In genomic region chr11:98673136-98673535, GRCm38 (mm10) we compare ENCODE assay signal across 10 mouse cellular contexts. TPM values are rescaled to one million over a fixed set of nuclear protein-coding genes. Genes with fewer than 3 reads are reported as not detected.
A peak's percentile ranks its signal among the peaks of the same experiment; 100 is the strongest.
DNase-seq lines count a peak whose midpoint lies in the region; ATAC-seq lines count a peak whose summit lies in the region.
"Not testable (repeated sequence)": the region's sequence is repeated elsewhere in the genome, so short reads cannot be mapped to it uniquely, and the experiment has no call there.
"Had no signal": no experiment of that assay in that cellular context is flagged by ENCODE, and none has a peak within 500 bp of the region (broad histone marks: within the 10 kb centered on the region; RNA-seq: fewer than 3 reads in every experiment).

No protein-coding gene starts in this region.

- H3K27ac ChIP-seq in intestine, embryonic 15.5 days; limb, embryonic 13.5 days: not testable (repeated sequence)

- not testable (repeated sequence) for H3K27me3 ChIP-seq in intestine, embryonic 15.5 days (replicated peaks)
- H3K27me3 ChIP-seq in limb, embryonic 13.5 days = peaks cover 30% of the 10 kb centered on the region

- H3K4me3 ChIP-seq in intestine, embryonic 15.5 days (replicated peaks); limb, embryonic 13.5 days: not testable (repeated sequence)

- peak; percentile 75 for ATAC-seq in activated CD4-positive, CD25-positive, alpha-beta regulatory T cell, adult 4 months
- ATAC-seq in granulocyte monocyte progenitor cell, adult 5-6 weeks (replicated peaks; ENCODE audit: poor library complexity, severe bottlenecking) = peak; percentile 88
- peak; percentile 71 for ATAC-seq in intestine, embryonic 15.5 days
- not testable (repeated sequence) for ATAC-seq in limb, embryonic 13.5 days (ENCODE audit: low FRiP score, low read depth)

- peak; percentile 77 for DNase-seq in embryo, embryonic 10 days (ENCODE audit: low spot score)
- peak; percentile 66 for DNase-seq in mesoderm, embryonic 11.5 days (ENCODE audit: low read depth, low spot score)
- peak; percentile 43 for DNase-seq in right cerebral cortex, adult 2 months (ENCODE audit: low spot score in 2 of 2)
- DNase-seq in urinary bladder, postnatal 25 days (ENCODE audit: low spot score) = peak; percentile 40

- WGBS in intestine, embryonic 15.5 days = 7% methylated on average over 6 of the region's 7 CpGs
- WGBS in limb, embryonic 13.5 days = 6% methylated on average over 7 of the region's 7 CpGs

- H3K36me3 ChIP-seq in intestine, embryonic 15.5 days; limb, embryonic 13.5 days: not testable (repeated sequence)

- not testable (repeated sequence) for H3K4me1 ChIP-seq in intestine, embryonic 15.5 days (replicated peaks); limb, embryonic 13.5 days

- not testable (repeated sequence) for H3K9ac ChIP-seq in intestine, embryonic 15.5 days; limb, embryonic 13.5 days

- H3K4me2 ChIP-seq in intestine, embryonic 15.5 days (replicated peaks) = 0 out of 2 replicates have a peak overlapping the region, but pooled peaks have one; percentile 4
- H3K4me2 ChIP-seq in limb, embryonic 13.5 days (replicated peaks) = peak overlapping the region; percentile 42

- H3K9me3 ChIP-seq in intestine, embryonic 15.5 days; limb, embryonic 13.5 days: not testable (repeated sequence)

RNA-seq across cellular contexts. Expression of gene Gsdma, which starts 9.0 kb away (rescaled TPM):
- polyA plus RNA-seq in activated CD4-positive, CD25-positive, alpha-beta regulatory T cell, adult 4 months (2017; shearing (Covaris generic)) = under 1 TPM in 1 of 2 experiments, not detected in 1; 0.20 TPM
- total RNA-seq in granulocyte monocyte progenitor cell, adult 5-6 weeks (2014; fragmentation: Nextera tagmentation) = not detected in 2 replicates
- total RNA-seq in granulocyte monocyte progenitor cell, adult 5-6 weeks (2017) = not detected in 2 replicates
- polyA plus RNA-seq in intestine, embryonic 15.5 days (2015; fragmentation: Nextera tagmentation; extraction: Ambion mirVana) = 0.10 TPM in 1 of 2 replicates, not detected in the other
- polyA plus RNA-seq in limb, embryonic 13.5 days (2015; fragmentation: Nextera tagmentation; extraction: Ambion mirVana) = 0.10 and 0.13 TPM in 2 replicates
- total RNA-seq: left cerebral cortex, postnatal 36 days had no signal
- polyA plus RNA-seq: forebrain, embryonic 16.5 days had no signal

RNA-seq across cellular contexts. Expression of gene Psmd3, which starts 9.2 kb away (rescaled TPM):
- 10 to 100 TPM; 14.2 to 25.7 TPM for polyA plus RNA-seq in activated CD4-positive, CD25-positive, alpha-beta regulatory T cell, adult 4 months (2017; shearing (Covaris generic))
- 77.3 and 81.3 TPM in 2 replicates for total RNA-seq in granulocyte monocyte progenitor cell, adult 5-6 weeks (2014; fragmentation: Nextera tagmentation)
- total RNA-seq in granulocyte monocyte progenitor cell, adult 5-6 weeks (2017) = 67.4 and 90.0 TPM in 2 replicates
- 195 and 202 TPM in 2 replicates for polyA plus RNA-seq in intestine, embryonic 15.5 days (2015; fragmentation: Nextera tagmentation; extraction: Ambion mirVana)
- polyA plus RNA-seq in limb, embryonic 13.5 days (2015; fragmentation: Nextera tagmentation; extraction: Ambion mirVana) = 210 and 212 TPM in 2 replicates

RNA-seq across cellular contexts. Expression of gene Gsdma2, which starts 26.6 kb away (rescaled TPM):
- not detected for polyA plus RNA-seq in activated CD4-positive, CD25-positive, alpha-beta regulatory T cell, adult 4 months (2017; shearing (Covaris generic))
- total RNA-seq in granulocyte monocyte progenitor cell, adult 5-6 weeks (2014; fragmentation: Nextera tagmentation) = not detected in 2 replicates
- not detected in 2 replicates for total RNA-seq in granulocyte monocyte progenitor cell, adult 5-6 weeks (2017)
- 0.20 and 0.21 TPM in 2 replicates for polyA plus RNA-seq in intestine, embryonic 15.5 days (2015; fragmentation: Nextera tagmentation; extraction: Ambion mirVana)
- not detected in 2 replicates for polyA plus RNA-seq in limb, embryonic 13.5 days (2015; fragmentation: Nextera tagmentation; extraction: Ambion mirVana)
- total RNA-seq: left cerebral cortex, postnatal 36 days had no signal
- polyA plus RNA-seq: forebrain, embryonic 16.5 days had no signal

RNA-seq across cellular contexts. Expression of gene Csf3, which starts 27.9 kb away (rescaled TPM):
- polyA plus RNA-seq in activated CD4-positive, CD25-positive, alpha-beta regulatory T cell, adult 4 months (2017; shearing (Covaris generic)) = not detected
- total RNA-seq in granulocyte monocyte progenitor cell, adult 5-6 weeks (2014; fragmentation: Nextera tagmentation) = not detected in 2 replicates
- not detected in 2 replicates for total RNA-seq in granulocyte monocyte progenitor cell, adult 5-6 weeks (2017)
- not detected in 2 replicates for polyA plus RNA-seq in intestine, embryonic 15.5 days (2015; fragmentation: Nextera tagmentation; extraction: Ambion mirVana)
- not detected in 2 replicates for polyA plus RNA-seq in limb, embryonic 13.5 days (2015; fragmentation: Nextera tagmentation; extraction: Ambion mirVana)
- total RNA-seq: left cerebral cortex, postnatal 36 days had no signal
- polyA plus RNA-seq: forebrain, embryonic 16.5 days had no signal

RNA-seq across cellular contexts. Expression of gene Gsdma3, which starts 47.0 kb away (rescaled TPM):
- polyA plus RNA-seq in activated CD4-positive, CD25-positive, alpha-beta regulatory T cell, adult 4 months (2017; shearing (Covaris generic)) = not detected
- total RNA-seq in granulocyte monocyte progenitor cell, adult 5-6 weeks (2014; fragmentation: Nextera tagmentation) = not detected in 2 replicates
- total RNA-seq in granulocyte monocyte progenitor cell, adult 5-6 weeks (2017) = not detected in 2 replicates
- not detected in 2 replicates for polyA plus RNA-seq in intestine, embryonic 15.5 days (2015; fragmentation: Nextera tagmentation; extraction: Ambion mirVana)
- not detected in 2 replicates for polyA plus RNA-seq in limb, embryonic 13.5 days (2015; fragmentation: Nextera tagmentation; extraction: Ambion mirVana)
- total RNA-seq: left cerebral cortex, postnatal 36 days had no signal
- polyA plus RNA-seq: forebrain, embryonic 16.5 days had no signal
